Mouse (Mus musculus) heart, postnatal 14 days (tissue): ENCODE data around the gene Fut11. TPM values are rescaled to one million over a fixed set of nuclear protein-coding genes. Genes with fewer than 3 reads are reported as not detected.

ENCODE experiments used
- DNase-seq, 2 experiments: peaks; one replicate each; pipeline ENCODE4 v3.0.0; 2021 to 2022
- intact Hi-C: fragments of 180-260 bp; cut with DNase I; formaldehyde crosslinking; loops from one replicate; pipeline ENCODE4 v1.15.1; 2025
- long read RNA-seq, 2 experiments: library from polyadenylated mRNA; stranded (forward); transcript quantifications; one replicate each; pipeline ENCODE4 v2.0.0; 2021
- total RNA-seq, 2 experiments: library from RNA; stranded (reverse); gene quantifications; 2 replicates each; pipeline ENCODE4 v1.2.3; 2021

Gene Fut11
- 10 to 100 TPM in 1 of 2 experiments, 1 to 10 TPM in 1; 8.9 to 10.1 TPM for total RNA-seq
- long read RNA-seq, experiment 1, full-length matches to known transcripts = 21 of 23 reads
- long read RNA-seq, experiment 1, partial matches to known transcripts = 0 of 23 reads
- long read RNA-seq, experiment 1, other reads (novel, unspliced or antisense) = 2 of 23 reads
- long read RNA-seq, experiment 2, full-length matches to known transcripts = 9 of 11 reads
- long read RNA-seq, experiment 2, partial matches to known transcripts = 1 of 11 reads
- long read RNA-seq, experiment 2, other reads (novel, unspliced or antisense) = 1 of 11 reads

DNA sequence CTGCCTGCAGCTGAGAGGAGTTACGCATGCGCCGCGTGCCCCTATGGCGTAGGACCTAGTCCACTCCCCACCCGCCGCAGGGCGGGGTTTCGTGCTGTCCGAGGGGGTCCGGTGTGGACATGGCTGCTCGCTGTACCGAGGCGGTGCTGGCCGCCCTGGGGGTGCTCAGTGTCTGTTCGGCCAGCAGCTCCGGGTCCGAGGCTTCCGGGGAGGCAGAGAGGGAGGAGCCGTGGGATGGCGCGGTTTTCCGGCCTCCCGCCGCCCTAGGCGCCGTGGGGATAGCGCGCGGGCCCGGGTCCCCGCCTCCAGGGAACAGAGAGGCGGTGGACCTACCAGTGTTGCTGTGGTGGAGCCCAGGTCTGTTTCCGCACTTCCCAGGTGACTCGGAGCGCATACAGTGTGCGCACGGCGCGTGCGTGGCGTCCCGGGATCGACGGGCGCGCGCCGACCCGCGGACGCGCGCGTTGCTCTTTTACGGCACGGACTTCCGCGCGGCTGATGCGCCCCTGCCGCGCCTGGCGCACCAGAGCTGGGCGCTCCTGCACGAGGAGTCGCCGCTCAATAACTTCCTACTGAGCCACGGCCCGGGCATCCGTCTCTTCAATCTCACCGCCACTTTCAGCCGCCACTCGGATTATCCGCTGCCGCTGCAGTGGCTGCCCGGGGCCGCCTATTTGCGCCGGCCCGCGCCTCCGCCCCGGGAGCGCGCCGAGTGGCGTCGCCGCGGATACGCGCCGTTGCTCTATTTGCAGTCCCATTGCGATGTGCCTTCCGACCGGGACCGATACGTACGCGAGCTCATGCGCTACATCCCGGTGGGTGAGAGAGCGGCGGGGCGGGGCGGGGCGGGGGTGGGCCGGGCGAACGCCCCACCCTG lies at the start of gene Fut11:
Fut11 (plus strand) TSS at position 85 of the 877 bp plus-strand sequence.
- intact Hi-C loops = no loop called here
- peak; percentile 89 for DNase-seq

DNA sequence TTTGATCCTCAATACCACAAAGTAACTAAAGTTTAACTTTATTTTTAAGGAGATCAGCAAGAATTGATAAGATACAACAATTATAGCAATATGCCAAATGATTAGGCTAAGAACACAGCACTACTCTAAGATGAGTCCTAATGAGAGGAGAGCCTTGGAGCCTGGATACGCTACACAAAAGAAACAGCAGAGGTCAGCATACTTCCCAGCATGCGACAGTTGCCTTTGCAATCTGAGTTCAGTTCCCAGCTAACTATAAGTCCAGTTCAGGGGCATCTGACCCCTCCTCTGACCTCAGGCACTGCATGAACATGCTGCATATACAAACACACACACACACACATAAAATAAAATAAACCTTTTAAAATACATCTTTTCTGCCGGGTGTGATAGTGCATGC lies 49.2 kb upstream of the Fut11 start:
- intact Hi-C loops = loop anchor here (10.0 kb wide), 1 partner anchor 251 kb away; the partner anchor contains the start of gene Mrps16
- no peak for DNase-seq

DNA sequence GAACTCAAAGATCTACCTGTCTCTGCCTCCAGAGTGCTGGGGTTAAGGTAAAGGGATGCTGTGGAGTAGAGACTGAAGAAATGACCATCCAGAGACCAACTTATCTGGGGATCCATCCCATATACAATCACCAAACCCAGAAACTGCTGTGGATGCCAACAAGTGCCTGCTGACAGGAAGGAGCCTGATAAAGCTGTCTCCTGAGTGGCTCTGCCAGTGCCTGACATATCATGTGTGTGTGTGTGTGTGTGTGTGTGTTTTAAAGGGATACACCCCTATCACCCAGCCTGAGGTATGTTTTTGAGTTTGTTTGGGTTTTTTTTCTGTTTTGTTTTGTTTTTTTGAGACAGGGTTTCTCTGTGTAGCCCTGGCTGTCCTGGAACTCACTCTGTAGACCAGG lies 48.4 kb upstream of the Fut11 start:
- DNase-seq = no peak
- intact Hi-C loops = loop anchor here (10.0 kb wide), 1 partner anchor 252 kb away; the partner anchor contains the start of gene Mrps16

DNA sequence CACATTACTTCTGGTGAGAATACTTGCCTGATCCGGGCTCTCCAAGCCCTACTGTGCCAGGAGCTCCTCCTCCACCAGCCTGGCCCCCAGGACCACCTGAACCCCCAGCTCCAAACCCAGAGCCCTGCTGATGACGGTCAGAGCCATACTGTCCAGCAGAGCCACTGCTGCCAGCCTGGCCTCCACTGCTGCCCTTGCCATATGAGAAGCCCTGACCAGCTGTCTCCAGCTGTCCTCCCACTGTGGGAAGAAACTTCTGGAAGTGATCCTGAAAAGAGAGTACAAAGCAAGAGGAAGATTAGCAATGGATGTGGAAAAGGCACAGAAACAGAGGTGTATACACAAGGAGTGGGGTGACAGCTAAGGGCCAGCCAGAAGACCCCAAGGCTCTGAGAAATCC lies 43.8 kb upstream of the Fut11 start:
- DNase-seq = peak; percentile 52 to 61
- intact Hi-C loops = no loop called here

DNA sequence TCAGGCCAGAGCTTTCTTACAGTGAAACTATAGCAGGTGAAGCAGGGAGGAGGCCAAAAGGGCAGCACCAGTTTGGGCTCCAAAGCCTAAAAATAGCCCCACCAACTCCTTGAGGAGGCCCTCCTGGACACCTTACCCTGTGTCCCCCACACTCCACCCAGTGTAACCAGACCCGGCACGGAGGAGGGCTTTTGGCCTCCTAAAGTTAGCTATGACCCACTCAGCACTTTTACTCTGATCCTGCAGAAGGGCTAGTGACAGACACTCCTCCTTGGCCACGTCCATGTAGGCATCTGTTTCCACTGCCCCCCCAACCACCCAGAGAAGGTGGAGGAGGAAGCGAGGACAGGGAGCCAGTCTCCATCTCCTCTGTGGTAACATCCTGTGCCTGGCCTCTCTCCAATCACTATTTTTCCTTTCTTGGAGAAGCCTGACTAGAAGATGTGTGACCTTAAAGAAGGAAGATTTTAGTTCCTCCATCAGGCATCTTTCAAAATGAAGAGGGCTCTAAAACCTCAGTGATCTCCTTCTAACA lies 43.0 kb upstream of the Fut11 start:
- no peak for DNase-seq
- intact Hi-C loops = no loop called here

DNA sequence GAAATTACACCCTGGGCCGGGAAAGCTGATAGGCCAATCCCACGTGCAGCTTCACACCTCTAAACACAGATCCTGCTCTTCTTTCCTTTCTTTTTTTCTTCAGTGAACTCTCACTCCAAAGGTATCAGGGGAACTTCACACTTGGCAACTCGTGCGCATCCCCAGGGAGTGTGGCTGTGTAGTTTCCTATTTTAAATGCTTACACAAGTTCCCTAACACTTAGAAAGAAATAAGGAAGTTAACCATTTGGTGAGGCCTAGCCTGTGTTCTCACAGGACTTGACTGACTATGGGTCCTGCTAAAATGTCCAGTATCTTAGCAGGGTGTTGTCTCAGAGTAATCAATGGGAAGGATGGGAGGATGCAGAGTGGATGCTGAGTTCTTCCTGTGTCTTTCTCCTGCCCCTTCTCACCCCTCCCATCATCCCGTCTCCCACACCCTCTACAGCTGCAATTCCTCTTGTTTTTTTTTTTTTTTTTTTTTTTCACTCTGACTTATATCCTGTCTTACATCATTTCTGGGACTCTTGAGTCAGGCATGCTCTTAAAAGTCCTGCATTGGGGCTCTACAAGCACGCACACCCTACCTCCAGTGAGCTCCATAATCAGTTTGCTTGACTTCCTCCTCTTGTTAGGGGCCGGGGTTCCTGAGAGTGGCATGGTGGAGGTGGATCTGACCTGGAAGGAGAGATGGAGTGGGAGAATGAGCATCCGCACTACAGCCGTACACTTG lies 39.9 kb upstream of the Fut11 start:
- intact Hi-C loops = no loop called here
- no peak for DNase-seq

DNA sequence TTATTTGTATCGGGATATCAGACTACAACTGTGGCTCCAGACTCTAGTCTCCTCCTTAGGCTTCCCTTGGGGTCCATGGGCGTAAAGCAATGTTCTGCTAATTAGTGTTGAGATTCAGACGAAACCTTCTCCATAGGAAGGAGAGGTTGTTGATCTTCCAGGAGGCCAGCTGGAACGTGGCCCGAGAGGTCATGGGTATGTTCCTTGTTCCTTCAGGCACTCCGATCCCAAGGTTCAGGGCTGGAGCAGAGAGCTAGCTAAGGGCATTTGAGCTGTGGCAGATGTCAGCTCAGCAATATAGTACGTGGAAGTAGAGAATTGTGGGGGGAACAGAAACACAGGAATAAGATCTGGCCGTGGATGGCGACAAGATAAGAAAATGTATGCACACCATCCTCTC lies 39.0 kb upstream of the Fut11 start:
- no peak for DNase-seq
- intact Hi-C loops = no loop called here

DNA sequence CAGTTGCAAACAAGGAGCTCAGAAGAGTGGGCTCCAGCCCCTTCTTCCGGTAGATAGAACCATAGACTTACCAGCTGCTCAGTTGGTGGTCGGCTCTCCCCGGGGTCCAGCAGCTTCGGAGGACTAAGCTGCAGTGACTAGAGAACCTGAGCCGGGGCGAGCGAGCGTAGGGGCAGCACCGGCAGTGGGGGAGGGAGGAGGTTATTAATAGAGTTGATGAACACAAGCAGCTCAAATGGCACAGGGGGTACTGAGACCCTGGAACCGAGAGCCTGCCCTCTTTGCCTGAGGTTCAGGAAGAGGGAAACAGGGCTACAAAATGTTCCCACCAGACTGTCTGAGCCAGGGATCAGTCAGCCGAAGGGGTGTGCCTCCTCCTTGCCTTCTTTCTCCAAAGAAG lies 38.4 kb upstream of the Fut11 start, which contains the start of gene Myoz1:
Myoz1 (minus strand) TSS at position 180 of the 400 bp plus-strand sequence.
- DNase-seq = no peak
- intact Hi-C loops = no loop called here

DNA sequence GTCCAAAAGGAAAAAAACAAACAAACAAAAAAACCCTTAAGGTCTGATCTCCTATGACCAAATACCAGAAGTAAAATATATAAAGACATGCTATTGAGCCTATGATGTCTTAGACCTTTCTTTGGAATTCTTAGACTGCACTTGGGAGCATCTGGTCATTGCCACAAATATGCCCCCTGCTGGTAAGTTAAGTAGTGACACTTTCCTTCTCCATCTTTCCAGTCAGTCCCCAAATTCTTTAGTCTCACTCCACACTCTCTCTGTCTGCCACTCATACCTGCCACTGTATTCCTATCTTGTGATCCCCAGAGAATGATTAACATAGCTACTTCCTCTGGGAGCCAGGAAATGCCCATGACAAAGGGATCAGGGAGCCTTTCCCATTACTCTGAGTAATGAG lies 36.4 kb upstream of the Fut11 start:
- peak in 1 of 2 experiments; percentile 68 for DNase-seq
- intact Hi-C loops = no loop called here

DNA sequence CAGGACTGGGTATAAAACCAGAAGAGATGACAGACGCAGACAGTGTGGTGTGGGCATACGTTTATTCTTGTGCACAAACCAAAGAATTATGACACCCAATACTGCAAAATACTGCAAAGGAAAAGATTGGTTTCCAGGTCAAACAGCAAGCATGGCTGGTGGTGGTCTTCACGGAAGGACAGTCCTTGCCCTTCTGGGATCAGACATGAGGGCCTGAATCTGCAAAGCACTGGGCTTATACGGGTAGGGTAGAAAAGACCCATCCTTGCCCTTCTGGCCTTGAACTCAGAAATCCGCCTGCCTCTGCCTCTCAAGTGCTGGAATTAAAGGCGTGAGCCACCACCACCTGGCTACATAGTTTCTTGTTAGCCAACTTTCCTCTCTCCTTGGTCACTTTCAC lies 35.9 kb upstream of the Fut11 start:
- no peak for DNase-seq
- intact Hi-C loops = no loop called here

DNA sequence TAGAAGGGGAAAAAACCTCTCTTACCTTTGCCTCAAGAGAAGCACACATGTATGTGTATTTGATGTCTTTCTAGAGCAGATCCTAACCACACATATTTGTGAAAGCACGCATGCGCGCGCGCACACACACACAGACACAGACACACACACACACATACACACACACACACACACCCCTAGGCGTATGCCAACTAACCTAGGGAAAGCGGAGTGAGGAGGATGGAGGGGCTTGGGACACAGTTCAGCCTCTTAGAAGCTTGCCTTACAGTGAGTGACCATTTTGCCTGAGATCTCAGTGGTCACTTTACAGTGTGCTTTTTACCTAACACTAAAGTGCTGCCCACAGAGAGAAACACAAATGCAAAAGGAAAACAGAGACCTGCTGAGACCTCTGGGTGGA lies 35.1 kb upstream of the Fut11 start:
- intact Hi-C loops = loop anchor here (2.0 kb wide), 1 partner anchor 19 kb away; the partner anchor contains the start of gene Usp54
- no peak for DNase-seq

DNA sequence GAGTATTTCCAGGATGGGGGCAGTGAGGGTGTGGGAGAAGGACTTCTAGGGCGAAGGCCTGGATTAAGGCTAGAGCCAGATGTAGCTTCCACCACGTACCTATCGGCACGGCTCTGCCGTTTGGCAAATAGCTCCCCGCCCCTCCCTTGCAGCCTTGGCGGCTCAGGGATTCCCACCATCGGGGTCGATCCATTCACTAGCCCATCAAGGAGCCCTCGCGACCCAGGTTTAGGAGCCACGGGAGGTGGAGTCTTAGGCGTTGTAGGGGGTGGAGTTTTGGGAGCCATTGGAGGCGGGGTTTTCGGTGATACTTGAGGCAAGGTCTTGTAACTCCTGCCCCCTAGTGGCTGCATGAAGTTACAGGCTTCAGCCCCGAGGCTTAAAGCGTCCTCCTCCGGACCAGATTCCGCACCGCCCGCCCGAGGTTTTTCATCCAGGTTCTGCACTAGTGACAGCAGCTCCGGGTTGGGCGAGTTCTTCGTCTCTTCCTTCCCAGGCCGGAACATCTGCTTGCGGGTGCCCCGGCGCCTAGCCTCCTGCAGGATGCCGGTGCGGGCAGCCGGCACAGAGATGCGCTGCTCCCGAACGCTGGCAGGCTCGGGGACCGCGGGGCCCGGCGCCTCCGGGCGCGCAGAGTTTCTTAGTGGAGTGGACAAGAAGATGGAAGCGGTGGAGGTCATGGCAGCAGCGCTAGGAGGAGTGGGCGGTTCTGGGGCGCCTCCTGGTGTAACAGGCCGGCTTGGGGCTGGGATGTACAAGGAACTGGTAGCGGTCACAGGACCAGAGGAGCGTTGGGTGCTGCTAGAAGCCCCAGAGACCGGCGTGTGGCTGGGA lies 33.7 kb upstream of the Fut11 start:
- intact Hi-C loops = loop anchor here (1.0 to 2.0 kb wide), 2 partner anchors 20 to 85 kb away; partner anchors contain the start of gene Usp54
- peak; percentile 90 to 96 for DNase-seq

DNA sequence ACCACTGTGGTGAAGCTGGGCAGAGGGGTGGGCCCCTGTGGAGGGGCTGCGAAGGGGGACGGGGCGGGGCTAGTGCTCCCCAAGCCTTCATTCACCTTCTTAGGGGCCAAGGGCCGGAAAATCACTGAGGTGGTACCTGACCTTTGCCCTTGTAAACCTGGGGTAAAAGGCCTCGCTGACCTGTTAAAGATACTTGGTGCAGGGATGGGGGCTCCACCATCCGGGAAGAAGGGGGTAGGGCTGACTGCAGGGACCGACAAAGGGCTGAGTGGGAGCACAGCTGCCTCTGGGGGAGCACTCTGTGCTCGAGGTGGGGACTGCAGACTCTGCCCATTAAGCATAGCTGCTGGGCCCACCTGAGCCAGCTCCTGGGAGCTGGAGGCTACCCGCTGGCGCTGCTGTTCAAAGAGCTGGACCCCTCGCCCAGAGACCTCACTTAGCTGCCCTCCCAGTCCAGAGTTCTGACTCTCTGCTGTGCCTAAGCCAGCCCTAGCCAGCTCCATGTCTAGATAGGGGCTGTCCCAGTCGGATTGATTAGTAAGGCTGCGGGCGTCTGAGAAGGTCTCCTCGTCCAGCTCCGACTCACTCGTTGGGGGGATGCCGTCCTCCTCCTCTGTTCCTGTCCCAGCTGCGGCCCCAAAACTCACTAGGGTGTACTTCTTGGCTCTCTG lies 33.0 kb upstream of the Fut11 start:
- peak in 1 of 2 experiments; percentile 42 for DNase-seq

DNA sequence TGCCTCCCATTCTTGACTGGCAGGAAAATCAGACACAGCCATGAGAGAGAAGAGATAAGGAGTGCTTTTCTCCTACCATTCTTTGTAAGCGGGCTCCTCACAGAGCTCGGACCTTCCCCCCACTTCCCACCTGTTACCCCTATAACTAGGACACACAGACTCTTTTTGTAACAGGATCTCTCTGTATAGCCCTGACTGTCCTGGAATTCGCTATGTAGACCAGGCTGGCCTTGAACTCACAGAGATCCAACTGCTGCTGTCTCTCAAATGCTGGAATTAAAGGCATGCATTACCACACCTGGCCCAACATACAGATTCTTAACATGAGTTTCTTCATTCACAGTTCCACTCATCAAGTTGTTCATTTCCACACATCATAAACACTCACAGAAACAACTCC lies 32.0 kb upstream of the Fut11 start:
- intact Hi-C loops = no loop called here
- no peak for DNase-seq

More for the DNA sequence above, 33.0 kb upstream of the Fut11 start:
- intact Hi-C loops = loop anchor here (1.0 to 2.0 kb wide), 2 partner anchors 21 to 85 kb away; partner anchors contain the start of gene Usp54

DNA sequence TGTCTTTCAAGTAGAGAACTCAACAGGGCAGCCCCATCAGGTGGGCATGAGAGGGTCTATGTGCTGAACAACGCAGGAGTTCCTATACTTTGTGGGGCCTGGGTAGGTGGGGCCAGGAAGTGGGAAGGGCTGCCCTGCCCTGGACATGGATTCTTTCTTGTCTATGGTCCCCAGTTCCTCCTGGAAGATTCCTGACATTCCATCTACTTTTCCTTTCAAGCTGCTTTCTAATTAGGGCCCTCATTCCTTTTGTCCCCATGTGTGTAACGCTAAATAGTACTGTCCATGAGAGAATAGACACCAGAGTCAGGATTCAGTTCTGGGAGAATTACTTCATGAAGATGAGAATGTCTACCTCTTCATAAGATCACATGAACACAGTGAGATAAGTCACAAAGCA lies 31.2 kb upstream of the Fut11 start:
- DNase-seq = no peak
- intact Hi-C loops = no loop called here

DNA sequence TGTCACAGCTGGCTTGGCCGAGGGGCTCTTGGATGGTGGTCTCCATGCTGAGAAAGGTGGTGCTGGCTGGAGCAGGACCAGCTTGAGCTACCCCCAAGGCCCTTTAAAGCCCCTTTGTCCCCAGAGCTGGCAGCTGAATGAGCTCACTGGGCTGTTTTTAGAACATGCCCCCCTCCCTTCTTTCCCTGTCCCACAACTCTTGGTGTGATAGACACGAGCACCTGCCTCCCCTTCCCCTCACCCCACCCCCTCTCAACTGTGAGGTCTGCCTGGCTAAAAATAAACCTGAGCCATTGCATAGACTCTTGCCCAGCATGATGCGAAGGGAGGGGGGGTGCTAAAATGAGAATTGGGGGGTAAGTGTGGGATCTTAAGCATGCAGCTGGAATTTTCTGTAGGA lies 30.3 kb upstream of the Fut11 start:
- peak in 1 of 2 experiments; percentile 45 for DNase-seq
- intact Hi-C loops = no loop called here

DNA sequence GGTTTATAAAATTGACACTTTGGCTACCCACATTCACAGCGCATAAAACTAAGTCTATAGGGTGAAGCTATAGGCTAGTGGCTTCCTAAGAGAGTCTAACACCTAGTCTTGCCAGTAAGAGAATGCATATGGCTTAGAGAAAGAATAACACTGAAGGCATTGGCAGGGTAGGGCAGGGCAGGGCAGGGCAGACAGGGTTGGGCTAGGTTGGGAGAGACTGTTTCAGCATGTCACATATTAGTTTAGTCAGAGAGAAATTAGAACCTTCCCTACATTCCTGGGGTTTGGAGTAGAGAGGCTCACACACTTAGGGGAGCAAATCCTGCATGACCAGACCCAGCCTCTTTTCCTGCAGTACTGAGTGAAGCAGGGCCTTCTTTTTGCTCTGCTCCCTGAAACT lies 27.3 kb upstream of the Fut11 start:
- no peak for DNase-seq
- intact Hi-C loops = no loop called here

DNA sequence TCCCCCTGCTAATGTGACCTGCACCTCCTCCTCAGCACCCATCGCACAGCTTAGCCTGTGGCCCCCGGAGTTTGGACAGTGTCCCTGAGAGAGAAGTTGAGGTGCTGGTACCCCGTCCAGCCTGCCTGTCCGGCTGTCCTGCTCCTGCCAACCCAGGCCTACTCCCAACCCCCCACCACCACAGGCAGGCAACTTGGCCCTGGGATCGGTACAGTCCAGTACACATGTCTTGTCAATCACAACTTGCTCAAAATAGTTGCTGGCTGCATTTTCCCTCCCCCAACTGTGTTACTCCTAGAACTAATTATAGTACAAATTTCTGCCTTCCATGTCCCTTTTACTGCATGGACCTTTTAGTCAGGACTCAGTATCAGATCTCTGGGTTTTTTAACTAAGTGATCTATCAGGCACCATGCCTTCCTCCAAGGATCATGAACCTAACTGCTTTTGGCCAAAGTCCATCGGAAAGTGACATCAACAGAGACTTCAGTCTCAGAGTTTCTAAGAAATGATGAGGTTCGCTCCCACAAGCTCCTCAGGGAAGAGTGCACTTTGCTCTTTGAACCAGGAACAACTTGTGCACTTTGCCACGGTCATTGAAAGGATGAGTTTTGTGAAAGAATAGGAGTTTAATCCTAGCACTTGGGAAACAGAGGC lies 26.5 kb upstream of the Fut11 start, which contains the start of gene Synpo2l:
Synpo2l (minus strand) TSS at position 201 of the 657 bp plus-strand sequence.
- peak; percentile 55 to 70 for DNase-seq
- intact Hi-C loops = no loop called here
